Comparison of ENCODE assay signal across 13 mouse cellular contexts in genomic region chr1:126747914-126748313, GRCm38 (mm10).
"Had no signal": no experiment of that assay in that cellular context is flagged by ENCODE, and none has a peak within 500 bp of the region (broad histone marks: within the 10 kb centered on the region; RNA-seq: fewer than 3 reads in every experiment).

No protein-coding gene starts in this region.

- H3K9ac ChIP-seq: kidney, embryonic 15.5 days; limb, embryonic 12.5 days; liver, embryonic 13.5 days; liver, postnatal 0 days; lung, embryonic 15.5 days; midbrain, embryonic 13.5 days; neural tube, embryonic 15.5 days had no signal

- H3K27me3 ChIP-seq: kidney, embryonic 15.5 days; limb, embryonic 12.5 days; liver, embryonic 13.5 days; lung, embryonic 15.5 days; neural tube, embryonic 15.5 days had no signal

- ATAC-seq: liver, postnatal 0 days; midbrain, embryonic 13.5 days had no signal

- H3K4me3 ChIP-seq: kidney, embryonic 15.5 days; limb, embryonic 12.5 days; liver, embryonic 13.5 days; lung, embryonic 15.5 days; midbrain, embryonic 13.5 days; myocyte; neural tube, embryonic 15.5 days had no signal

- H3K9me3 ChIP-seq: kidney, embryonic 15.5 days; limb, embryonic 12.5 days; liver, embryonic 13.5 days; lung, embryonic 15.5 days; neural tube, embryonic 15.5 days had no signal

- DNase-seq: kidney, adult 2 months; kidney, postnatal 14 days; layer of hippocampus, adult 9-11 months; liver; liver, embryonic 13.5 days; liver, postnatal 0 days; thymus, postnatal 36 days had no signal

- H3K27ac ChIP-seq: kidney, embryonic 15.5 days; limb, embryonic 12.5 days; liver, embryonic 13.5 days; lung, embryonic 15.5 days; midbrain, embryonic 13.5 days; neural tube, embryonic 15.5 days had no signal

- H3K4me2 ChIP-seq: kidney, embryonic 15.5 days; limb, embryonic 12.5 days; liver, embryonic 13.5 days; lung, embryonic 15.5 days; midbrain, embryonic 13.5 days; neural tube, embryonic 15.5 days had no signal

- H3K36me3 ChIP-seq: kidney, embryonic 15.5 days; limb, embryonic 12.5 days; liver, embryonic 13.5 days; lung, embryonic 15.5 days; midbrain, embryonic 13.5 days; neural tube, embryonic 15.5 days had no signal

- H3K4me1 ChIP-seq: liver, embryonic 13.5 days had no signal
